Mouse (Mus musculus) CH12.LX (cell line): ENCODE measurements at regions not wholly inside any gene's neighbourhood (a gene's known extent, or its start where the extent isn't known, plus 50 kb on each side); places are given as distances from the start of the nearest gene placed in this dataset.

ENCODE experiments used
- DNase-seq: peaks from one replicate; pipeline ENCODE4 v3.0.0-alpha.2; 2013; ENCODE audit errors: extremely low read depth
- H3K27ac ChIP-seq: 2 replicates; pipeline ENCODE4 v1.5.1; 2012; ENCODE audit warnings: low read depth, mild to moderate bottlenecking, control low read depth, moderate library complexity; ENCODE audit not compliant: insufficient read depth
- H3K27me3 ChIP-seq: replicated peaks from 2 replicates; pipeline ENCODE3; 2012; ENCODE audit warnings: inconsistent platforms
- H3K36me3 ChIP-seq, 2 experiments: replicated peaks in 1 of 2; 2 replicates each; pipeline versions ENCODE3 to v1.6.1; 2012; ENCODE audit warnings: inconsistent platforms in 1 of 2, low read length in 1 of 2, mild to moderate bottlenecking in 1 of 2, mixed read lengths in 1 of 2, moderate library complexity in 1 of 2; ENCODE audit not compliant: control insufficient read depth in 1 of 2, insufficient read depth in 1 of 2
- H3K4me1 ChIP-seq, 2 experiments: 2 replicates each; pipeline ENCODE4 v1.6.1; 2012; ENCODE audit warnings: inconsistent platforms in 1 of 2, moderate library complexity in 1 of 2; ENCODE audit not compliant: insufficient read depth in 2 of 2, control insufficient read depth in 1 of 2
- H3K4me2 ChIP-seq: 2 replicates; pipeline ENCODE4 v1.6.1; 2012; ENCODE audit warnings: low read depth, mild to moderate bottlenecking, control low read depth; ENCODE audit not compliant: poor library complexity, insufficient read depth, severe bottlenecking
- H3K4me3 ChIP-seq, 3 experiments: fragments of 150-350 bp in 1 of 3; sonication (generic) in 1 of 3; replicated peaks in 1 of 3; 2 replicates each; pipeline versions ENCODE3 to v1.5.1; 2011 to 2012; ENCODE audit warnings: low read depth in 2 of 3, low read length in 2 of 3, mild to moderate bottlenecking in 2 of 3, moderate library complexity in 2 of 3, control low read depth in 1 of 3, improper control_type of control experiment in 1 of 3, inconsistent platforms in 1 of 3, mixed read lengths in 1 of 3; ENCODE audit not compliant: poor library complexity in 1 of 3
- H3K79me2 ChIP-seq: replicated peaks from 2 replicates; pipeline ENCODE4 v1.6.1; 2012; ENCODE audit warnings: mild to moderate bottlenecking, moderate library complexity; ENCODE audit not compliant: control insufficient read depth, poor library complexity, insufficient read depth, severe bottlenecking; ENCODE audit errors: extremely low read depth
- H3K9ac ChIP-seq: 2 replicates; pipeline ENCODE4 v1.6.1; 2012; ENCODE audit warnings: low read depth, mild to moderate bottlenecking, control low read depth, moderate library complexity; ENCODE audit not compliant: insufficient read depth
- H3K9me3 ChIP-seq: replicated peaks from 2 replicates; pipeline ENCODE3; 2012; ENCODE audit warnings: low read length, inconsistent platforms, mixed read lengths
- BHLHE40 ChIP-seq: IDR thresholded peaks from 2 replicates; pipeline ENCODE4 v1.6.1; 2011; ENCODE audit warnings: mild to moderate bottlenecking, low read depth, low read length, improper control_type of control experiment
- CHD1 ChIP-seq: IDR thresholded peaks from 2 replicates; pipeline ENCODE4 v1.6.1; 2012; ENCODE audit warnings: low read depth, low read length, improper control_type of control experiment, inconsistent platforms
- CTCF ChIP-seq, 2 experiments: IDR thresholded peaks in 1 of 2; conservative IDR thresholded peaks in 1 of 2; 2 replicates each; pipeline ENCODE4 v1.5.1; 2011 to 2012; ENCODE audit warnings: low read depth in 2 of 2, low read length in 2 of 2, improper control_type of control experiment in 1 of 2, inconsistent platforms in 1 of 2, mild to moderate bottlenecking in 1 of 2, moderate library complexity in 1 of 2
- E2F4 ChIP-seq: IDR thresholded peaks from 2 replicates; pipeline ENCODE4 v1.6.1; 2011; ENCODE audit warnings: low read depth, low read length, improper control_type of control experiment; ENCODE audit not compliant: insufficient replicate concordance
- ELF1 ChIP-seq: IDR thresholded peaks from 2 replicates; pipeline ENCODE4 v1.6.1; 2014; ENCODE audit warnings: low read depth, mild to moderate bottlenecking, inconsistent platforms, low read length, improper control_type of control experiment
- EP300 ChIP-seq: IDR thresholded peaks from 2 replicates; pipeline ENCODE4 v1.6.1; 2011; ENCODE audit warnings: low read length, improper control_type of control experiment
- GABPA ChIP-seq: IDR thresholded peaks from 2 replicates; pipeline ENCODE4 v1.6.1; 2012; ENCODE audit warnings: low read depth, low read length, improper control_type of control experiment, inconsistent platforms; ENCODE audit not compliant: insufficient replicate concordance
- IRF4 ChIP-seq: IDR thresholded peaks from 2 replicates; pipeline ENCODE4 v1.6.1; 2014; ENCODE audit warnings: low read depth, mild to moderate bottlenecking, inconsistent platforms, low read length, improper control_type of control experiment
- JUN ChIP-seq: IDR thresholded peaks from 2 replicates; pipeline ENCODE4 v1.6.1; 2011; ENCODE audit warnings: low read depth, mild to moderate bottlenecking, low read length, improper control_type of control experiment, moderate library complexity; ENCODE audit not compliant: insufficient read depth
- KAT2A ChIP-seq: IDR thresholded peaks from 2 replicates; pipeline ENCODE4 v1.6.1; 2012; ENCODE audit warnings: low read length, improper control_type of control experiment, inconsistent platforms; ENCODE audit not compliant: insufficient replicate concordance
- MAX ChIP-seq: IDR thresholded peaks from 2 replicates; pipeline ENCODE4 v1.6.1; 2011; ENCODE audit warnings: low read length, improper control_type of control experiment
- MEF2A ChIP-seq: IDR thresholded peaks from 2 replicates; pipeline ENCODE4 v1.6.1; 2014; ENCODE audit warnings: low read depth, mild to moderate bottlenecking, inconsistent platforms, low read length, improper control_type of control experiment, borderline replicate concordance
- MYC ChIP-seq: IDR thresholded peaks from 2 replicates; pipeline ENCODE4 v1.6.1; 2011; ENCODE audit warnings: low read depth, mild to moderate bottlenecking, improper control_type of control experiment, low read length
- NRF1 ChIP-seq: IDR thresholded peaks from 2 replicates; pipeline ENCODE4 v1.6.1; 2014; ENCODE audit warnings: low read depth, mild to moderate bottlenecking, inconsistent platforms, low read length, improper control_type of control experiment, moderate library complexity
- PAX5 ChIP-seq: IDR thresholded peaks from 2 replicates; pipeline ENCODE4 v1.6.1; 2012; ENCODE audit warnings: low read length, inconsistent platforms, mixed read lengths
- POLR2A ChIP-seq: IDR thresholded peaks from 2 replicates; pipeline ENCODE4 v1.6.1; 2011; ENCODE audit warnings: low read depth, mild to moderate bottlenecking, improper control_type of control experiment, low read length
- POLR2AphosphoS2 ChIP-seq: IDR thresholded peaks from 2 replicates; pipeline ENCODE4 v1.6.1; 2011; ENCODE audit warnings: low read depth, low read length, improper control_type of control experiment
- RAD21 ChIP-seq: IDR thresholded peaks from 2 replicates; pipeline ENCODE4 v1.6.1; 2011; ENCODE audit warnings: low read depth, mild to moderate bottlenecking, low read length, improper control_type of control experiment, moderate library complexity
- RCOR1 ChIP-seq: conservative IDR thresholded peaks from 2 replicates; pipeline ENCODE4 v1.6.1; 2012; ENCODE audit warnings: low read depth, mild to moderate bottlenecking, inconsistent platforms, low read length, improper control_type of control experiment
- SMC3 ChIP-seq: IDR thresholded peaks from 2 replicates; pipeline ENCODE4 v1.6.1; 2011; ENCODE audit warnings: low read depth, low read length, improper control_type of control experiment
- TCF12 ChIP-seq: IDR thresholded peaks from 2 replicates; pipeline ENCODE4 v1.6.1; 2014; ENCODE audit warnings: low read depth, mild to moderate bottlenecking, inconsistent platforms, low read length, improper control_type of control experiment
- UBTF ChIP-seq: IDR thresholded peaks from 2 replicates; pipeline ENCODE4 v1.6.1; 2012; ENCODE audit warnings: low read depth, mild to moderate bottlenecking, inconsistent platforms, low read length, improper control_type of control experiment, moderate library complexity
- ZC3H11A ChIP-seq: IDR thresholded peaks from 2 replicates; pipeline ENCODE4 v1.6.1; 2012; ENCODE audit warnings: low read depth, mild to moderate bottlenecking, inconsistent platforms, low read length, improper control_type of control experiment
- ZMIZ1 ChIP-seq: IDR thresholded peaks from 2 replicates; pipeline ENCODE4 v1.6.1; 2012; ENCODE audit warnings: low read depth, mild to moderate bottlenecking, inconsistent platforms, low read length, improper control_type of control experiment
- ZNF384 ChIP-seq: IDR thresholded peaks from 2 replicates; pipeline ENCODE4 v1.6.1; 2012; ENCODE audit warnings: low read depth, low read length, improper control_type of control experiment, inconsistent platforms
- dilution Hi-C: fragments of 300-500 bp; cut with MboI; formaldehyde crosslinking; loops from 2 replicates; pipeline ENCODE4 v1.14.3; 2020; ENCODE audit warnings: low sequenced_read_pairs; ENCODE audit not compliant: extremely low pct_unique_long_range_greater_than_20kb, extremely low pct_ligation_motif_present
- in situ Hi-C: fragments of 300-500 bp; cut with MboI; formaldehyde crosslinking; loops from 3 replicates; pipeline ENCODE4 v1.14.3; 2019; ENCODE audit warnings: low sequenced_read_pairs, low pct_ligation_motif_present, low pct_unique_long_range_greater_than_20kb, mixed read lengths

GRCm38 (mm10) chr1:57188796-57189319 lies 188.6 kb upstream of the 1700066M21Rik start:
- Histone ChIP-seq H3K9ac (no peak overlapping the region), H3K9me3 (no peaks in the 10 kb centered on the region), H3K4me2 (peak overlapping the region; percentile 66; the same call in 1 of the 2 replicates), H3K4me1 (peaks cover 0 to 25% of the 10 kb centered on the region in 2 experiments; a peak in 3 of 4 replicates), H3K27me3 (no peaks in the 10 kb centered on the region), H3K27ac (no peak overlapping the region), H3K36me3 (no peaks in the 10 kb centered on the region), H3K79me2 (no peaks in the 10 kb centered on the region), H3K4me3 (no peak overlapping the region)
- TF ChIP-seq ZC3H11A = no peak
- TF ChIP-seq ZMIZ1 = no peak
- peak; percentile 41; the same call in 1 of the 2 replicates for TF ChIP-seq BHLHE40
- TF ChIP-seq POLR2A = no peak
- 0 out of 2 replicates have a peak, but pooled peaks have one; percentile 33 for TF ChIP-seq ELF1
- 0 out of 2 replicates have a peak, but pooled peaks have one; percentile 43 for TF ChIP-seq MAX
- no peak for TF ChIP-seq UBTF
- TF ChIP-seq NRF1 = no peak
- TF ChIP-seq E2F4 = no peak
- TF ChIP-seq KAT2A = no peak
- no peak for TF ChIP-seq PAX5
- no peak for TF ChIP-seq GABPA
- TF ChIP-seq CHD1 = no peak; the same call in 1 of the 2 replicates
- no peak for TF ChIP-seq RCOR1
- TF ChIP-seq MEF2A = peak; percentile 89
- no peak for TF ChIP-seq JUN
- peak; percentile 33; the same call in 1 of the 2 replicates for TF ChIP-seq SMC3
- peak; percentile 59 for TF ChIP-seq EP300
- no peak for TF ChIP-seq POLR2AphosphoS2
- TF ChIP-seq RAD21 = peak; percentile 20
- no peak for TF ChIP-seq MYC
- TF ChIP-seq IRF4 = peak; percentile 64; the same call in 1 of the 2 replicates
- TF ChIP-seq TCF12 = no peak
- peak; percentile 94 for TF ChIP-seq ZNF384
- peak in 1 of 2 experiments; percentile 38; a peak in 2 of 4 replicates for TF ChIP-seq CTCF (conservative IDR thresholded peaks at IDR 0.05 in 1 of 2, IDR thresholded peaks at IDR 0.05 in 1 of 2; ENCODE audit: low read depth in 2 of 2, low read length in 2 of 2)
- in situ Hi-C loops = no loop called here
- DNase-seq = peak; percentile 60
- dilution Hi-C loops = no loop called here
